Mouse (Mus musculus) frontal cortex, adult (tissue): ENCODE results near the gene Ppard.

ENCODE experiments used
- ATAC-seq: cut with Nextera tagmentation; 2 replicates; pipeline ENCODE4 v1.9.2; 2017; ENCODE audit warnings: mild to moderate bottlenecking, moderate library complexity, mixed read lengths; ENCODE audit not compliant: low TSS enrichment

Ppard gene

DNA sequence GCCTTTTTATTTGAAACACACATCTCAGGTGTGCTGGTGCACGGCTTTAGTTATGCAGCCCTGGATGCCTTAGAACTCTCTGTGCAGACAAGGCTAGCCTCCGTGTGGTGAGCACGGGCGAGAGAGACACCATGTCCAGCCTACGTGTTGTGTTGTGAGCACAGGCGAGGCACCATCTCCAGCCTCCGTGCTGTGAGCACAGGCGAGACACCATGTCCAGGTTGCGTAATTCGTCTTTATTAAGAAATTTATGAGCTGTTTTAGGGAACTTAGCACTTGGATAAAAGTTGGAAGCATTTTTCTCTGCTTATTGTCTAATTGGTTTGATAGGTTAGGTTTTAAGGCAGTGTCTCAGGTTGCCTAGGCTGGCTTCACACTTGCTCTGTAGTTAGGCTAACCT, 50.7 kb downstream of the Ppard start:
- no peak for ATAC-seq

DNA sequence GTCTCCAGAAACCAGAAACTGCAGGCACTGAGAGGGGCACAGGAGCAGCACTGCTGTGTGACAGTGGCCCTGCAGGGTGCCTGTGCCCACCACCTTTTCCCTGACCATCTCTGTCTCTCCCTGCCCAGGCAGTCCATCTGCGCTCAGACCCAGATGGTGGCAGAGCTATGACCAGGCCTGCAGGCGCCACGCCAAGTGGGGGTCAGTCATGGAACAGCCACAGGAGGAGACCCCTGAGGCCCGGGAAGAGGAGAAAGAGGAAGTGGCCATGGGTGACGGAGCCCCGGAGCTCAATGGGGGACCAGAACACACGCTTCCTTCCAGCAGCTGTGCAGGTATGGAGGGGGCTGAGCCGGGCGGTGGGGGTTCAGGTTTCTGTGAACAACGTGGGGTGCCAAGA, 53.6 kb downstream of the Ppard start:
- no peak for ATAC-seq

DNA sequence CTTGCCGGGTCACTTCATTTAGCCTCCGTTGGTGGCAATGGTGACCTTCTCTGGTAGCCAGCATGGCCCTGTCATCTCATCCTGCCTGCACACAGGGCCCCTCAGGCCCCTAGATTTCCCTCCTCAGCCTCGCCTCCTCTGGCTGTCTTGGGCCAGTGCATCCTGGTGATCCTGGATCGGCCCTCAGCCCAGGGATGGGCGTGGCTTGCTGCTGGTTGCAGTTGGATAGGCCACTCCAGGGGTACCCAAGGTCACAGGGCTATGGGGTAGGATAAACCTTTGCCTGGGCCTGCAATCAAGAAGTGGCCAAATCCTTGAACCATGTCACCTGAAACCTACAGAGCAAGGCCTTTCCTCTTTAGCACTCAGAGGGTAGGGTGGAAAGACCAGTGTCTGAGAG, 54.5 kb downstream of the Ppard start:
- no peak for ATAC-seq

DNA sequence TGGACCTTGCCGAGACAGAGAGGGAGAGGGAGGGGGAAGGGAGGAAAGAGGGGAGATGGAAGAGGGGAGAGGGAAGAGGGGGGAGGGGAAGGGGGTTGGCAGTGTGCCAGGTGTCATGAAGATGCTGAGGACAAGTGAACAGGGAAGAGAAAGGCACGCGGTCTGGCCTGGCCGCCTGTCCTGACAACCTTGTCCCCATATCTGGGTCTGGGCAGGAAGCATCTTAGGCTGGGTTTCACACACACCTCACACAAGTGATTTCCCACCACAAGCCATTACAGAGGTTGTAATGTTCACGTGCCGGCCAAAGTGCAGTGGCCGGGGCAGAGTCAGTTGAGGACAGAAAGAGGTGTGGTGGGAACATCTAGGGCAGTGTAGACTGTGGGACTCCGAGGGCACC, 55.1 kb downstream of the Ppard start:
- no peak for ATAC-seq

DNA sequence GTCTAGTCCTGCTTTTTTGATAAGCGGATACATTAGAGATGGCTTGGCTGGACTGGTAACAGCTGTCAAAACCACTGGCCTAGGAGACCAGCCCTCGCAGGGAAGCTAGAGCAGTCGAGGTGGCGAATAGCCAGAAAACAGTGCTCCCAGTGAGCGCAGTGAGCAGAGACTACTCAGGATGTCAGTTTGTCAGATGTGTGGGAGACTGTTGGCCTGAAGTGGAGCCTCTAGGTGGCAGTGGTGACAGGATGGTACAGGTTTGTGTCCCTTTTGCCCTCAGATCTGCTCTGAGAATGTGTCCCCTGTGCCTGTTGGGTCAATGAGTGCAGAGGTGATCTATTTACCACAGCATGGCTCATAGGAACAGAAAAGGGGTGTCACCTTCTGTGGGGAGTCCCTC, 55.5 kb downstream of the Ppard start:
- no peak for ATAC-seq

DNA sequence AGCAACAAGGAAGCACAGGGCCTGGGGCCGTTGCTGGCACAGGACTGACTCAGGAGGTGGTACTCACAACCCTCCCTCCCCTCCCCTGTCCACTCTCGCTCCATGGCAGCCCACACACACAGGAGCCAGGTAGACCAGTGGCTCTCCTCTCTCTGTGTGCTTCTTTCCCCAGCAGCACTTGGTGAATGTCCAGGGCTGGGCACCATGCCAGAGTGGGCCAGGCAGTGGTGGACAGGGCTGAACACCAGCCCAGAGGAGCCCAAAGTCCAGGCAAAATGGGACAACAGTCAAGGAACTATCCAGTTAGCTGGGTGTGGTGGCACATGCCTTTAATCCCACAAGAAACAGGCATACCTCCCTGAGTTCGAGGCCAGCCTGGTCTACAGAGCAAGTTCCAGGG, 57.8 kb downstream of the Ppard start:
- ATAC-seq, result no peak

DNA sequence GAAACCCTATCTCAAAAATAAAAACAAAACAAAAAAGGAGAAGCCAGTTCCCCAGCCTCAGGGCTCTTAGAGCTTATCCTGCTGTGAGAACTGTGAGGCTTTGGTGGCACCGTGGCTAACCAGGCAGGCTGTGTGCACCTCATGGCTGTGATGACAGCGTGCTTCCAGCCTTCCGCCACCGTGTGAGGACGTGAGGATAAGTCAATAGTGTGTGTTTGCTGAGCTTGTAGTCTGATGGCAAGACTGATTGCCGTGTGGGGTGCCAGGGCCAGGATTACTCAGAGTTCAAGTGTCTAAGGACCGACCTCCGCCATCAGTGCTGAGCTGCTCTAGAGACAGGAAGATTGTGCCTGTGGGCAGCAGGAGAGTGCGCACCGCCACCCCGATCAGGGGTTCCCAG, 58.2 kb downstream of the Ppard start:
- ATAC-seq, result no peak

DNA sequence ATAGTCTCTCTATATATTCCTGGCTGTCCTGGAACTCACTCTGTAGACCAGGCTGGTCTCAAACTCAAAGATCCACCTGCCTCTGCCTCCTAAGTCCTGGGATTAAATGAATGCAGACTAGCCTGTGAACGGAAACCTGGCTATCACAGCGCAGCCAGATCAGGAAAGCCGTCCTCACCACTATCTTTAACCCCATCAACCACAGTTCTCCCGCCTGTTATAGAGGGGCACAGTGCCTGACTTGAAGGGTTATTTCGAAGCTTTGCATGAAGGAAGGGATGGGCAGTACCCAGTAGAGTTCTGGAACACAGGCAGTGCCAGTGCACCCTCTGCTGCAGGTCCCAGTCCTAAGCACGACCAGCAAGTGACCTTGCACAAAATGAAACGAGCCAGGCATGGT, 58.8 kb downstream of the Ppard start:
- no peak for ATAC-seq

DNA sequence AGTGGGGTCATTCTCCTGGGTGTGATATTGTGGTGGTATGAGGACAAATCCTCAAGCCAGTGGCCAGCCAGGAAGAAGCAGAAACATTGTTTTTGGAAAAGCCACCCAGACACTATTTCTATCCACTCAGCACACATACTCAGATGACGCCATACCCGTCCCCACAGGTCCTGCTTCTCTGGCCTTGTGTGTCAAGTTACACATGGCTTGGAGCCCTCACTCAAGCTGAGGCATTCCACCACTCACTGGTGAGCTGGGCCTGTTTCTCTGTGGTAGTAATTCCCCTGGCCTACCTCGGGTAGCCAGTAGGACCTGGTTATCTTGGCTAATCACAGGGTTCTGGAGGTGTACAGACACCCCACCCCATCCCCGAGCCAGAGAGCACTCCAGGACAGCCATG, 61.2 kb downstream of the Ppard start:
- no peak for ATAC-seq

DNA sequence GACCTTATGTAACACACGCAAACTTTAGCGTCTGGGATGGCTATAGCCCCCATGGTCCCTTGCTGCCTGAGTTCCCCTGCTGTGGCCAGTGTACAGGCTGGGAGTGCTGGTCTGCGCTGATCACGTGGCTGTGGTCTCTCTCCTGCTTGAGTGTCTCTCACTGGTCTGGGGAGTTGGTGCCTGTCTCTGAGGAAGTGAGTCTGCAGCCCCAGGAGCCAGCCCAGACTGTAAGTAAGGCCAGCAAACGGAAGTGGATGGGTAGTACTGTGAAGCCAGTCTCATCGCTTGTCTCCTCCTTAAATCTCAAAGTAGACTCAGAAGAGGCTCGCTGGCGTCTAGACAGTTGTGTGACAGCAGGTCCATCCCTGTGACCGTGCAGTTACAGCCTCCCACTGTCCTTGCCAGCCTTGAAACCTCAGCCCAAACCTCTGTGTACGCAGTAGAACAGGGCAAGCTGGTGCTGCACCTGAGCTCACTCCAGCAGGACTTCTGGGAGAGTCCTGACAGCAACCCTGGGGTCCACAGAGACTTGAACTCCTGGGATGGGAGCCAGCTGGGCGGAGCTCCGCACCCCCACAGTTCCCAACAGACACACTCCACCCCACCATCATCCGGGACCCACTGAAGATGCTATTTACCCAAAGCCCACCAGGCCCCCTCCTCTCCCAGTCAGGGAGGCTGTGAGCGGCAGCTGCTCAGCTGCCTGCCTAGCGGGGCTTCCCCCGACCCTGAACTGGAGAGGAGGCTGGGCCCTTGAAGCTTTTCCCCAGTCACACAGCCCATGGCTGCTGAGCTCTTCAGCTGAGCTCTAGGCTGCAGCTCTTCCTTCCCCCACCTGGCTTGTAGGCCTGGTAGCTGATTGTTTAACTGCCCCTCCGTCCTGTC, 62.2 kb downstream of the Ppard start:
- no peak for ATAC-seq

DNA sequence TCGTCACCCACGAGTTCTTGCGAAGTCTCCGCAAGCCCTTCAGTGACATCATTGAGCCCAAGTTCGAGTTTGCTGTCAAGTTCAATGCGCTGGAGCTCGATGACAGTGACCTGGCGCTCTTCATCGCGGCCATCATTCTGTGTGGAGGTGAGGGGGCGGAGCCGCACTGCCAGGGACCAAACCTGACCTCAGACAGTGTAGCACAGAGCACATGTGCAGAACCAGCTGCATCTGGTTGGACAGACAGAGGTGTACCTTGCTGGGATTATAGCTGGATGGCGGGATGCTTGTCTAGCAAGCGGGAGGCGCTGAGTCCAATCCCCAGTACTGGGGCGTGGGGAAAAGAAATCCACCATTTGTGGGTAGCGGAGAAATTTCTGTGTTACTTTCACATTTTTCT, 66.4 kb downstream of the Ppard start:
- no peak for ATAC-seq

DNA sequence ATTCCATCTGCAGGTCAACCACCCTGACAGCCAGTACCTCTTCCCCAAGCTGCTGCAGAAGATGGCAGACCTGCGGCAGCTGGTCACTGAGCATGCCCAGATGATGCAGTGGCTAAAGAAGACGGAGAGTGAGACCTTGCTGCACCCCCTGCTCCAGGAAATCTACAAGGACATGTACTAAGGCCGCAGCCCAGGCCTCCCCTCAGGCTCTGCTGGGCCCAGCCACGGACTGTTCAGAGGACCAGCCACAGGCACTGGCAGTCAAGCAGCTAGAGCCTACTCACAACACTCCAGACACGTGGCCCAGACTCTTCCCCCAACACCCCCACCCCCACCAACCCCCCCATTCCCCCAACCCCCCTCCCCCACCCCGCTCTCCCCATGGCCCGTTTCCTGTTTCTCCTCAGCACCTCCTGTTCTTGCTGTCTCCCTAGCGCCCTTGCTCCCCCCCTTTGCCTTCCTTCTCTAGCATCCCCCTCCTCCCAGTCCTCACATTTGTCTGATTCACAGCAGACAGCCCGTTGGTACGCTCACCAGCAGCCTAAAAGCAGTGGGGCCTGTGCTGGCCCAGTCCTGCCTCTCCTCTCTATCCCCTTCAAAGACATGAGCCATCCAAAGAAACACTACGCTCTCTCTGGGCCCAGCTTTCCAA, 67.3 kb downstream of the Ppard start:
- ATAC-seq, result no peak

DNA sequence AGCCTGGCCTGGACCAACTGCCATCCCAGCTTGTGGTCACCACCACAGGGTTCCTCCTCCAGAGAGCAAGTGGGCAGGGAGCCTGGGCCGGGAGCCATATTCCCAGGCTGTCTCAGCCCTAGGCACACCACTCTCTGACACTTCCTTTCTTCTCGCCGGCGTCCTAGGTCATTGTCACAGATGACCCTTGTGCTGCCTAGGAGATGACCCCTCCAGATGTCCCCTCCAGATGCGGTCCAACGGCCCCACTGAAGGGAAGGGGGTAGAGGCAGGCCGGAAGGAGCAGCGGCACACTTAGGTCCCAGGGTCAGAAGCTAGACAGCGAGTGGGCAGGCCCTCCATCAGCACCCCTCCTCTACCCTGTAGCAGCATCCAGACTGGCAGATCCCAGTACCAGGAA, 67.8 kb downstream of the Ppard start:
- ATAC-seq, result no peak

DNA sequence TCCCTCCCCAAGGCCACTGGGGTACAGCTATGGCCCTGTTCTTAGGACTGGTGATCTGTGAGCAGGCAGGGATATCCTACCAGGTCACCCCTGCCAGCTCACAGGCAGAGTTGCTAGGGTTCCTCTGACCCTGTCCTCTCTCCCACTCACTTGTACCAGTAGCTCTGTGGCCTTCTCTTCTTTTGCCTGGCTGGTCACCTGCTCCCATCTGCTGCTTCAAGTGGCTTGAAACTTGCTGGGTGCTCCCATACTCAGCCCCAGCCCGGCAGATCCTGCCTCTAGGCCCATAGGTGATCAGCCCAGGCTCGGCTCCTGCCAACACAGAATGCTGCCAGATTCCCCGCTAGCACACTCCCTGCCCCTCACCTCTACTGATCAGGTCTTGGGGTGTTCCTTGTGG, 68.3 kb downstream of the Ppard start:
- no peak for ATAC-seq

DNA sequence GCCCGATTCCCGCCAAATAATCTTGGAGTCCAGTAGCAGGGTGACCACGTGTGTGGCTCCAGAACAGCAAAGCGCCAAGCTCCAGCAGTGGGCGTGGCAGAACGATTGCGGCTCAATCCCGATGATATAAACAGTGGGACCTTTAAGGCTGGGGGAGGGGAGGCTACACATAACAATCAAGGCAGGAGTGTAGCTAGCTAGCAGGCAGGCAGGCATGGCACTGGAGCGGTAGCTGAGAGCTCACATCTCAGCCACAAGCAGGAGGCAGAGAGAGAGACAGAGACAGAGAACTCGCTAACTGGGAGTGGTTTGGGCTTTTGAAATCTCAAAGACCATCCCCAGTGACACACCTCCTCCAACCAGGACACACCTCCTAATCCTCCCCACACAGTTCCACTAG, 72.7 kb downstream of the Ppard start:
- no peak for ATAC-seq

DNA sequence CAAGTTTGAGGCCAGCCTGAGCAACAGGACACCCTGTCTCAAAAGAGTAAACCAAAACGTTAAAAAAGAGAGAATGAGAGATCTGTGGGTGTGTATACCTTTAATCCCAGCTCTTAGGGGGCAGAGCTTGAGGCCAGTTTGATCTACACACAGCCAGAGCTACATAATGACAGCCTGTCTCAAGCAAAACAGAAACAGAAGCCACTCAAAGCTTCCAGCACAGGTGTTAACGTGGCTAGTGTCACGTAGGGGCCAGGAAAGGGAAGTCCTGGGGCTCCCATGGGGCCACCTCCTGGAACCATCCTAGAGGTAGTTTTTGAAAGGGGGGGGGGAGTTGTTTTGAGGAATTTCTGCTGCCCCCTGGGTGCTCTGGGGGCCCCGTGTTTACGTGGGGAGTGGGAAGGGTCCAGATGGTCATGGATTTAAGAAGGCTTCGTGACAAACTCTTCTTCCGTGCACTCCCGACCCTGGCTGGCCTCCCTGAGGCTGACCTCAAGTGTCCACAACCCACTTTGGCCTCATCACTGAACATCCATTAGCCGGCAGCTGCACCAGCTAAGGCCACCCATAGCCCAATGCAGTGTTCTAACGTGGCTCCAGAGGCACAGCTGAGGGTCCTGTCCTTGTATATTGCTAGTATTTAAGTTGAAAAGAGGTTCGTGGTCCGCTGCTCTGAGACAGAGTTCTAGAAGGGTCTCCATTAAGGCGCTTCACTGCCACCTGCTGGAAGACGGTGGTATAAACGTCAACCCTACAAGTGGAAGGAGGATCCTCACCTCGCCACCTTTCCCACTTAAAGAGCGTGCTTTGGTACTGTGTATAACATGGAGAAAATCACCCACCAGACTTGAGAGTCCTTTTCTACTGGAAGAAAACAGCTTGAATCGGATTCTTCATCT, 76.0 kb downstream of the Ppard start:
- peak; percentile 32; the same call in 1 of the 2 replicates for ATAC-seq

DNA sequence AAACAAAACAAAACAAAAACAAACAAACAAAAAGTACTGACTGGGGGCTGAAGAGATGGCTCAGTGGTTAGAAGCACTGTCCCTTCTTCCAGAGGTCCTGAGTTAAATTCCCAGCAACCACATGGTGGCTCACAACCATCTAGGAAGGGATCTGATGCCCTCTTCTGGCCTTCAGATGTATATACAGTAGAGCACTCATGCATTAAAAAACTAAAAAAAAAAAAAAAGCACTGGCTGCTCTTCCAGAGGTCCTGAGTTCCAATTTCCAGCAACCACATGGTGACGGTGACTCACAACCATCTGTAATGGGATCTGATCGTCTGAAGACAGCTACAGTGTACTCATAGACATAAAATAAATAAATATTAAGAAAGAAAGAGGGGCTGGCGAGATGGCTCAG, 78.3 kb downstream of the Ppard start:
- no peak for ATAC-seq

DNA sequence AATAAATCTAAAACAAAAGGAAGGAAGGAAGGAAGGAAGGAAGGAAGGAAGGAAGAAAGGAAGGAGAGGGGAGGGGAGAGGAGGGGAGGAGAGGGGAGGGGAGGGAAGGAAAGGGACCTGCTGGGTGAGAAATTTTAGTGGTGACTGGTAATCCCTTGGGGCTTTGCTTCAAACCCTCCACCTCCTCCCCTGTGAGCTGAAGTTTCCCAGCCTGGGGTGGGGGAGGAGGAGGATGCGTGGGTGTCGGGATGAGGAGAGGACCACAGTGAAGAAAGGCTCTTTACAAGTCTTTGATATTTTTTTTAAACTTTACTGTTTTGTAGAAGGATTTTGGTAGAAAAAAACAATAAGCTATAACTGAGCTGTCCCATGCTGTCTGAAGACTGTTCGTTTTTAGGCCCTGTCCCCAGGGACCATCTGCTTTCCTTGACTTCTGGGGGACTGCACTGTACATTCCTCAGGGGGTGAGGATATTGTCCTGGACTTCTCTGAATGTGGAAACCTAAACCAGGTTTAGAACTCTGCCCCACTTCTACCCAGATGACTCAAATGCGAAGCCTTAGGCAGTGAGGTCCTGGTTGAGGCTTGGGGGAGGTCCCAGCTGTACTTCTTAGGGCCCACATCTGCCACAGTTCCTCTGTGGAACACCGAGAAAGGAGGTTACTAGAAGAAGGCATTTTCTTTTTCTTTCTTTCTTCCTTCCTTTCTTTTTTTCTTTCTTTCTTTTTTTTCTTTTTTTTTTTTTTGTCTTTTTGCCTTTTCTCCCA, 79.0 kb downstream of the Ppard start:
- no peak for ATAC-seq

DNA sequence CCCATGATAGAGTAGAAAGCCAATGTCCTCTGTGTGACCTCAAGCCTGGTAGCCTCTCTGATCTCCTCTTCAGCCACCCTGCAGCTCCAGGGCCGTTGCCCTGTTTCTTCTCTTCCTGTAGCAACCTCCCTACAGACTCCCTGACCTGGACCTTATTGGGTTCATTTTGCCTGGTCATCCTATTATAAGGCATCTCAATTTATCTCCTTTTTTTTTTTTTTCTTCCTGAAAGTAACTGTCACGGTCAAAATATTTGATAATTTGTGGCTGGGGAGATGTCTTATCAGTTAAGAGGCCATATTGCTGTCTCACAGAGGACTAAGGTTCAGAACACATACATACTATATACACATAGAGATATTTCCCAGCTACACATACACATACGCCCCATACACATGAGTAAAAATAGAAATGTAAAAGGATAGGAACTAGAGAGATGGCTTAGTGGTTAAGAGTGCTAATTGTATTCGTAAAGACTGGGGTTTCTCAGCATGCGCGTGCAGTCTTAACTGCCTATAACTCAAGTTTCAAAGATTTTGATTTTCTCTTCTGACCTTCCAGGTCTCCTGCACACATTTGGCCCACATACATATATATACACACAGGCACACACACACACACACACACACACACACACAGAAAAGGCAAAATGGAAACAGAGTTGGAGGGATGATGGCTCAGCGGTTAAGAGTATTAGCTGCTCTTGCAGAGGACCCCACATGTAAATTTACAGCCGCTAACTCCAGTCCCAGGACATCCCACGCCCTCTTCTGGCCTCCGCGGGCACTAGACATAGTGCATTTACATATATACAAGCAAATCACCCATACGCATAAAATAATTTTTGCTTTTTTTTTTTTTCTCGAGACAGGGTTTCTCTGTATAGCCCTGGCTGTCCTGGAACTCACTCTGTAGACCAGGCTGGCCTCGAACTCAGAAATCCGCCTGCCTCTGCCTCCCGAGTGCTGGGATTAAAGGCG, 80.0 kb downstream of the Ppard start:
- ATAC-seq, result no peak

DNA sequence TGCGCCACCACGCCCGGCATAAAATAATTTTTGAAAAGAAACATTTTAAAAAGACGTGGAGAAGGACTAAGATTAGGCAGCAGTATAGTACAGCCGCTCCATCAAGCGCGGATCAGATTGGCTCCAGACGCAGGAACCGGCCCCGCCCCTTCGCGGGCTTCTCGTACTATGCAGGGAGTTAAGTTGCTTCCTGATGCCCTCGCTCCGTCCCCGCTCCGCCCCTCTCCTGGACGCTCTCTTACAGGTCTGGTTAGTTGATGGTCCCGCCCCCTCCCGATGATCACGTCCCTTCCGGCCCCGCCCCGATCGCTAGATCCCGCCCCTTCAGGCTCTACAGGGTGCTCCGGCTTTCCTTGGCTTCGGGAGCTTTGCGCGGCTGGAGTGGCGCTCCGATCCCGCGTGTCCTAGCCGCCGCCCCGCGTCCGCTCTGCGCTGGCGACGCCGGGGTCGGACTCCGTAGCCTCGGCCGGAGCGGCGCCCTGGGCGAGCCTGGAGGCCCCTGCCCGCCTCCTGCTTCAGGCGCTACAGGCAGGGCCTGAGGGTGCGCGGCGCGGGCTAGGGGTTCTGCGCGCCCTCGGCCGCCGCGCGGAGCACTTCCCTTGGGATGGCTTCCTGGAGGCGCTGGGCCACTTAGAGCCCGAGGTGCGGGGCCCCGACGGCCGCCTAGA, 80.8 kb downstream of the Ppard start, which contains the start of gene Fance:
Gene Fance, plus strand, starts transcription at position 308 of the 668 bp plus-strand sequence.
- ATAC-seq, result peak; percentile 92
